Mouse (Mus musculus): Measurements from ENCODE around the gene Kpna6.

GRCm38 (mm10) chr4:129645204-129645603 is 27.4 kb downstream of the Kpna6 start:
- TF ChIP-seq GATA1 (IDR thresholded peaks at IDR 0.05; ENCODE audit: borderline replicate concordance, low read length) (no peak), FLI1 (IDR thresholded peaks at IDR 0.05; ENCODE audit: low read length) (no peak)

Measured in megakaryocyte, embryonic 14.5 days (primary cell).